Mouse (Mus musculus): ENCODE data around the gene Grid2.

- TF ChIP-seq CTCF (conservative IDR thresholded peaks at IDR 0.05; ENCODE audit: low read length) (no peak), POU5F1 (IDR thresholded peaks at IDR 0.05; ENCODE audit: borderline replicate concordance, low read length) (no peak), NANOG (IDR thresholded peaks at IDR 0.05; ENCODE audit: borderline replicate concordance, low read length) (no peak)
Observed at GRCm38 (mm10) chr6:64264224-64264623, 1008.5 kb downstream of the Grid2 start.

Data from E14TG2a.4 (cell line).